Mouse (Mus musculus): ENCODE measurements around the gene 5730596B20Rik. TPM values are rescaled to one million over a fixed set of nuclear protein-coding genes. Genes with fewer than 3 reads are reported as not detected.

The 5730596B20Rik gene
- total RNA-seq, 2 experiments from 2014 or later: 0.20 to 0.29 TPM

- DNase-seq: no peak
Observed at GRCm38 (mm10) chr6:52162611-52163365, 14.5 kb upstream of the 5730596B20Rik start.

GRCm38 (mm10) chr6:52163366-52164031, 13.8 kb upstream of the 5730596B20Rik start:
- no peak for DNase-seq

GRCm38 (mm10) chr6:52164051-52164625, 13.2 kb upstream of the 5730596B20Rik start:
- DNase-seq: no peak

- DNase-seq: peak; percentile 15
Observed at GRCm38 (mm10) chr6:52164626-52165440, 12.5 kb upstream of the 5730596B20Rik start, which contains the start of gene Hoxa2. Gene Hoxa2, minus strand, starts transcription at chr6:52164831.

GRCm38 (mm10) chr6:52165441-52166370, 11.6 kb upstream of the 5730596B20Rik start:
- DNase-seq: peak; percentile 30

GRCm38 (mm10) chr6:52166431-52167077, 10.7 kb upstream of the 5730596B20Rik start:
- DNase-seq: no peak

GRCm38 (mm10) chr6:52167176-52167575, 10.1 kb upstream of the 5730596B20Rik start:
- DNase-seq: no peak

- no peak for DNase-seq
Observed at GRCm38 (mm10) chr6:52167736-52168161, 9.5 kb upstream of the 5730596B20Rik start.

GRCm38 (mm10) chr6:52168191-52169055, 8.9 kb upstream of the 5730596B20Rik start:
- DNase-seq: peak; percentile 29

DNA sequence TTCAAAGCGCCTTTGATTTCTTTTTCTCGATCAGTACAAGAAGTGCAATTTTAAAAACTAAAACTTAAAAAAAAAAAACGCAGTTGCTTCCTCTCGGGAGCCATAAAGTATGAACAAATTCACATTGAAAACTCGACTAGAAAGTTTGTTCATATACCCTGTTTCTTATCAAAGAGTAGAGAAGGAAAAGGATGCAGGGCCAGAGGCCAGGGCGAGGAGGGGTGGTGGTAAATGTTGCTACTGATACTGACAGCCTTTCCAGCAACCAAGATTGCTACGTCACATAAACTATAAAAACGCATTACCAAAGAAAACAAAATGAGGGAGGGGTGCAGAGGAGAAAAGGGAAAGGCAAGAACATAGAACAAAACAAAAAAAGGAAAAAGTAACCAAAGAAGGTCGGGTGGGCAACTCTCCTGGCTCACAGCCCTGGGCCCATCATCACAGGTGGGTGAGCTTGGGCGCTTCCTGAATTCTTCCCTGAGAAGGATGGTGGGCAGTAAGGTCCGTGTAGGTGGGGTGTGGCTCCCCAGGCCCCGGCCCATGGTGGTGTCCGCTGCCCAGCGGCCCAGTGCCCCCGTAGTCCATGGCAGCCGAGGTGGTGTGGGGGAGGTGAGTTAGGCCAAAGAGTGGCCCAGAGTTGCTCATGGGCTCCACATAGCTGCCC, 7.7 kb upstream of the 5730596B20Rik start:
- DNase-seq: no peak

- DNase-seq: no peak
Observed at GRCm38 (mm10) chr6:52170166-52170897, 7.0 kb upstream of the 5730596B20Rik start.

DNA sequence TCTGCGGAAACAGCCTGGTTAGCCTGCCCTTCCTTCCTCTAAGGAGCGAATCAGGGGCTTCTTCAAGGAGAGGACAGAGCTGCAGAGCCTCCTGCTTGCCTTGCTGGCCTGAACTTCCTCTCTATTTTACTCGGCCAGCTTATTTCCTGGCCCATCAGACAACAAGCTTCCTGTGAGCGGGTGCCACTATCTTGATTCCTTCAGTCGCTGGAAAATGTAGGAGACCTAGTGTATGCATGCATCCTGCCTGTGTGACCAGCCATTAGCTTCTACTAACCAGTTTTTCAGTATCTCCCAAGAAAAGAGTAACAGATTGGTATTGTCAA, 6.4 kb upstream of the 5730596B20Rik start:
- DNase-seq: no peak

DNA sequence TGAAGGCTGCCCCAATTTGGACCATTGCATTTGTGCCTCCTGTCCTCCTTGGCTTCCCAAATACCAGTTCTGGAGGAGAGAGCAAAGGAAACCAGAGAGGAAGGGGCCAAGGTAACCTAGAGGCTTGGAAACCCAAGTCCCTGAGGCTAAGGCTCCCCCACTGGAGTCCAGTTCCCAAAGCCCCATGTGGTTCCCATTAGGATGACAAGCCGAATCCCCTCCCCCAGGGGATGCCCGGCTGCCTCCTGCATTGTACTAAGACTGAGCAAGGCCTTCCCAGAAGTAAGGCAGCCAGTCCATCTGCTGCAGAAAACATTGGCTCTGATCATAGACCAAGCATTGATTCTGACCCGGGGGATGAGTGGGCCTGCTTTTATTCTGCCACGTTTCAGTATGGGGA, 6.0 kb upstream of the 5730596B20Rik start:
- DNase-seq: no peak

GRCm38 (mm10) chr6:52171938-52172337, 5.4 kb upstream of the 5730596B20Rik start:
- no peak for DNase-seq

DNA sequence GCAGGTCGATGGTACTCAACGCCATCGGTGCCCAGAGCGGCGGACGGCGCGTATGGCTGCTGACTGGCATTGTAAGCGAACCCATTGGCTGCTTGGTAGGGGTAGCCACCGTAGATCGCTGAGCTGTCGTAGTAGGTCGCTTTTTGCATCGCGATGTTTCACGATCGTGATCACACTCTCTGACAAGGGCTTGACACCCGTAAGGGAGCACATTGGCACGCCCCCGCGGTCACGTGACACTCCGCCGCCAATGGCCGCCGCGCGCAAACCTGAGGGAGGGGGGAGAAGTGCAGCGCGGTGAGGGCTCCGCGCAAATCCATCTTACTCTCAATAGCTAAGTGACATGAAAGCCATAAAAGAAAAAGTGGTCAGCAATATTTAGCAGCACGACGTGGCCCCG, 4.8 kb upstream of the 5730596B20Rik start:
- peak; percentile 76 for DNase-seq

DNA sequence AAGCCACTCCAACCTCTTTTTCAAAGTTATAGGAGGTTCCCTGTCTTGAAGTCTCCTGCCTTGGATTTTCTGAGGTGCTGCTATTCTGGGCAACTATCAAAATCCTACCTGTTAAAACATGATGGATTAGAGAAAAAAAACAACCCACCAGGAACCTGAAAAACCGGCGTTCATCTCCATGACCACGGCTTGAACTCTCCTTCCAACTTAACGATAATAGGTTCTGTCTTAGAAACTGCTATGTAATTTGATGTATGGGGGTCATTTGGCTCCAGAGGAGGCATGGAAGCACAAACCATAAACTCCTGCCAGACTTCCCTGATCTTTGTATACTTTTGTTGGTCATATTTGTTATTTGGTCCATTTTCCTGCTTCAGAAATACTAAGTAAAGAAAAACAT, 3.6 kb upstream of the 5730596B20Rik start:
- DNase-seq: no peak

DNA sequence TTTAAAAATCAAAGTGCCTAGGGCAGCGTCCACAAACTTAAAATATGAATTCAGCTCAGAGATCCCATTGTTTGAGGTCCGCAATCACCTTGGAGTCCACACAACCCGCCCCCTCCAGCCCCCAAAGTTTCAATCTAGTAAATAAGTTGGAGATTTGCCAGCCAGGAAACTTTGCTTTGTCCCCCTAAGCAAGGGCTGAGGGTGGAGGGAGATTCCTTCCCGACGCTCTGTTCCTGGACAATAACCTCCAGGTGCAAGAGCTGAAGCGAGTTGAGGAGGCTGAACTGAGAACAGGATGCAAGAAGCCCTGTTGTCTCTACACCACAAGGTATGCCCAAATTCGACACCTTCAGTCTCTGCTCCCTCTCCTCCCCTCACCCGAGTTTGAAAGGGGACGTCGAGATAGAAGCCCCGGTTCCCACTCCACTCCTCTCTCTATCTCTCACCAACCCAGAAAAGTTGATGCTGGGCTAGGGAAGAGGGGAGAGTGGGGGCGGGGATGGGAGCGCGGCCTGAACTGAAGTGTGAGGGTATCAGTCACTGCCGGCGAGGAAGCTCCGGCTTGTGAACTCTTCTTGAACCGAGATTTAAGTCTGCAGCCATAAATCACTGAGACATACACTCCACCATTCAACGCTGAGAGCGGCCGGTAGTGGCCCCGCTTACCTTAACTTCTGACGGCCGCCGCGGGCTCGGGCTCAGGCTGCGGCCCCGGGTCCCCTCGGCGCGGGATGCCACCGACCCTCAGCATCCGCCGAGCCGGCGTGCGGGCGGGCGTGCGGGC, 2.1 kb upstream of the 5730596B20Rik start:
- peak; percentile 27 for DNase-seq

DNA sequence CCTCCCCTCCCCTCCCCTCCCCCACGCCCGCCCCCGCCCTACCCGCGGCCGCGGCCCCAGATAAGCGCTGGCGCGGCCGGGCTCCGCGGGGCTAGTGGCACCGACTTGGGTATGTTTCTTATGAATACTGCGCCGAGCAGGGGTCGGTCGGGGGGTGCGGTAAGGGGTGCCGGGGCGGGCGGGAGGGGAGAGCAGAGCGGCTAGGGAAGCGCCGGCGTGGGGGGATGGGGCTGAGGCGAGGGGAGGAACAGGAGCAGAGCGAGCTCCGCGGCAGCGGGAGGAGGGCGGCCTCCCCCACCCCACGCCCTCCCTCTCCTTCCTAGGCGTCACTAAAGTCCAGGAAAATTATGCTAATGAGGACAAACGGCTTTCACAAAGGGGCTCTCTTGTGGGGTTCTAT, 1.4 kb upstream of the 5730596B20Rik start:
- DNase-seq: peak; percentile 31
